Mouse (Mus musculus): ENCODE data around the gene Mphosph6.
A peak's percentile ranks its signal among the peaks of the same experiment; 100 is the strongest.

Mphosph6 gene

DNA sequence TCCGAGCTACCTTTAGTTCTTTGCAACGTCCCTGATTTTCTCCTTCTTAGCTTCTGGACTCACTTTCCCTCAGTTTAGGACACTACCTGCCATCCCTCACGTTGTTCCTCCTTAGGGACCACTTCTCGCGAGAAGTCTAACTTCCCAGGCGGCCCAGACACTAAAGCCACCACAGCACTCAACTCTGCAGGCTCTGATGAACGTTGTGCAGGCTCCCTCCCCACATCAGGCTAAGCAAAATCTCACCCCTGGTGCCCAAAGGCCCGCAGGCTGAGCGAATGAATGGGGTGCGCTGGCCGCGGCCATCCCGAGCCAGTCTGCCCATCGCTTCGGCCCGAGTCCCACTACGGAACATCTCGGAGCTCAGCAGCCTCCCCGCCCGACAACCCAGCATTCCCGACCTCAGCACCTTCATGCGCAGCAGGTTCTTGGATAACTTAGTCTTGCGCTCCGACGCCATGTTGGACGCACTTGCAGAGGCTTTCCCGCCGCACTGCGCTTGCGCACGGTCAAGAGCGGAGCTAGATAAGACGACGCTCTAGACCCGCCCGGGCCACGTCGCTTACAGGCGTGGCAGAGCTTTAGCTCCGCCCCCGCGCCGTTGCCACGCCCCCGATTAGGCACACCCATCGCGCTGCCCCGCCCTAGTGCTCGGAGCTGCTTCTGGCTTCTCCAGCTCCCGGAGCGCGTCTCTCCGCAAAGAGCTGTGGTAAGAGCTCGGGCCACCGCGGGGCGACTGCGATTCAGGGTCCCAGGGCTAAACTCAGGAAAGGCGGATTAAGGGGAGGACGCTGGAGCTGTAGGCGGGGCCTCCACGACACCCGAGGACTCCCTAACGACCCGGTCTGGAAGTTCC, at the start of gene Mphosph6:
Gene Mphosph6, minus strand, starts transcription at position 501 of the 856 bp plus-strand sequence.
- DNase-seq: peak; percentile 94

- no peak for DNase-seq
Observed at GRCm38 (mm10) chr8:117850420-117850819, 48.7 kb upstream of the Mphosph6 start.

DNA sequence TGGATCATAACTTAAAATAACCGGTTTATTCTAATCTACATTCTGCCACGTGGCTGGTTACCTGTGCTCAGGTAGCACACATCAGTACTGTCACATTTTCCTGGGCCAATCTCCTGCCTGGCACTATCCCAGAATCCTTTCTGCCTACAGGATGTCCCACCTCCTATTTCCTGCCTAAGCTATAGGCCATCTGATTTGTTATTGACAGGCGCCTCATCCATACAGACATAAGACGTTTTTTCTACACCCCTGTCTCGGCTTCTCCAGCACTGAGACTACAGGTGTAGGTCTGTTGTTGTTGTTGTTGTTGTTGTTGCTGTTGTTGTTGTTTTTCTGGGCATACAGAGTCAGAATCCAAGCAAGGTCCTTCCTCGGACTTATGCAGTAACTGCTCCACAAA, 46.1 kb upstream of the Mphosph6 start:
- no peak for DNase-seq

DNA sequence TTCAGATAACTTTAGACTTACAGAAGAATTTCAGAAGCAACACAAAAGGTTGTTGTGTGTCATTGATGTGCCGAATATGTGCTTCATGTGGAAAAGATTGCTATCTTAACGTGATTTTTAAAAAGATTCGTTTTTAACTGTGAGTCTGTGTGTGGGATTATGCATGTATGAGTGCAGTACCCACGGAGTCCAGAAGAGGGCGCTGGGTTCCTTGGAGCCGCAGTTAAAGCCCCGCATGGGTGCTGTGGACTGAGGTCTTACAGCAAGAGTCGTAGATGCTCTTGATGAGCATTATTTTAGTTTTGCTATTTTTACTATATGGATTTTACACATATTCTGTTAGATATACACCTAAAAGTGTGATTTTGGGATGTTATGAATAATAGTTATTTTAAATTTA, 42.0 kb upstream of the Mphosph6 start:
- DNase-seq: no peak

GRCm38 (mm10) chr8:117813524-117813923, 11.8 kb upstream of the Mphosph6 start:
- no peak for DNase-seq

- no peak for DNase-seq
Observed at GRCm38 (mm10) chr8:117810676-117811075, 8.9 kb upstream of the Mphosph6 start.

DNA sequence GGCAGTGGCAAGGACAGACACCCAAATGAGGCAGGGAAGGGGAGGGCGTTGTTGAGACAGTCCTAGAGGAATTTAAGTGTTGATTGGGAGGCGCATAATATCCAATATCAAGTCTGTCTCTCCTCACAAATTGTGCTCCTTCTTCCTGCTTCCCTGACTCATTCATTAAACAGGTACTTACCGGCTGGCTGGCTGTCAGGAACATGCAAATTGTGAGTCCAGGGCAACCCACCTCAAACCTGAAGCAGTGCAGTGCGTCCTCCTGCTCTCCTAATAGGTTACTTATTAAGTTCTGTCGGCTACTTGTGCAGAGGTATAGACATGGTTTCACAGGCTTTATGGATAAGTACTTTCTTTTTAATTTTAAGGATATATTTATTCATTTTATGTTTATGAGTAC, 3.7 kb upstream of the Mphosph6 start:
- no peak for DNase-seq

GRCm38 (mm10) chr8:117802299-117802689, 551 bp upstream of the Mphosph6 start:
- DNase-seq: no peak

DNA sequence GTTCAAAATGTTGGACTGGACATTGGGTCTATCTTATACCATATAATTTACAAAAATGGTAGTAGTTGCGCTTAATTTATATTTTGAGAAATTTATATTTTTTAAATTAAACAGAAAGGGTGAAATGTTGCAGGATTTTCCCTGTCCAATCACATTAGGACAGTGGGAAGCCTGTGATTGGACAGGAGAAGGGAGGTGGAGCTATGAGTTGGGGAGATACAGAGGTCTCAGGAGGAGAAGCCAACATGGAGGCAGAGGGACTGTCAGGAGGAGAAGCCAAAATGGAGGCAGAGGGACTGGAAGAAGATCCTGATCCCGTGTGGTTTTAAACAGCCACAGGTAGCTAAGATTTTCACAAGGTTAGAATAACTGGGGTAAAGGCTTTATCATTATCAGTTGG, 3.7 kb downstream of the Mphosph6 start:
- DNase-seq: no peak

DNA sequence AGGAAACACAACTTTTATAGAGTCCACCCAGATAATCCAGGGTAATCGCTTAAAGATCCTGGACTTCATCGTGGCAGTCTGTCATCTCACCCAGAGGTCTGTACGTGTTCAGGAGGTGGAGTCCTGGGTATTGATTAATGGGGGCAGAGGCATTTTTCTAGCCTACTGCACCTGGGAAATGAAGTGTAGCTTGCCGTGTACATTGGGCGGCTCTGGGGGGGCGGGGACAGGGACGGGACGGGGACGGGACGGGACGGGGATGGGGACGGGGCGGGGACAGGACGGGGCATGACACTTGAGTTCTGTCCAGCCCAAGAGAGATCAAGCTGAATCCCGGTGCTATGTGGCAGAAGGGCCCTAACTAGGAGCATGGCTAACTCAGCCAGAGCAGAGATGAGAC, 5.3 kb downstream of the Mphosph6 start:
- DNase-seq: no peak

GRCm38 (mm10) chr8:117794581-117794980, 7.2 kb downstream of the Mphosph6 start:
- DNase-seq: peak; percentile 48

DNA sequence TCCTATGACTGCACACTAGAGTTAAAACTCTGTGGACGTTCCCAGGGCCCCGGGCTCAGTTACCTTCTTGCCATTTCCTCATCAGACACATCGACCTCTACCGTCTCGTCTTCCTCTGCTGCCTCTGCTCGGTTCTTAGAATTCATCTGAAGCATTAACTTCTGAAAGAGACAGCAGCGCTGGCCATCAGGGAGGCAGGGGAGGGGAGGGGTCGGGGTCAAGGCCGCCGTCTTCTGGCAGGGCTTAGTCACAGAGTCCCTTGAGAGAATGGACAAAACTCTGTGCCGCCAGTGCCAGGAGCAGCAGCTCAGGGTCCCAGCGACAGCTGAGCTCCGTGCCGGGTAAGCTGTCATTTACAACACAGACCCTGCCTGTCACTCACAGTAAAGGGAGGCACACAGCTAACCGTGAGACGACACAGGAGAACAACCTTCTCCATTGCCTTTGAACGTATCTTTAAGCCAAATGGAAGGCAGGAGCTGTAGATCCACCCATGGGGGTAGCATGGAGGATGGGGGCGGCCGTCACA, 9.1 kb downstream of the Mphosph6 start:
- no peak for DNase-seq

GRCm38 (mm10) chr8:117786428-117786827, 15.3 kb downstream of the Mphosph6 start:
- DNase-seq: no peak

DNA sequence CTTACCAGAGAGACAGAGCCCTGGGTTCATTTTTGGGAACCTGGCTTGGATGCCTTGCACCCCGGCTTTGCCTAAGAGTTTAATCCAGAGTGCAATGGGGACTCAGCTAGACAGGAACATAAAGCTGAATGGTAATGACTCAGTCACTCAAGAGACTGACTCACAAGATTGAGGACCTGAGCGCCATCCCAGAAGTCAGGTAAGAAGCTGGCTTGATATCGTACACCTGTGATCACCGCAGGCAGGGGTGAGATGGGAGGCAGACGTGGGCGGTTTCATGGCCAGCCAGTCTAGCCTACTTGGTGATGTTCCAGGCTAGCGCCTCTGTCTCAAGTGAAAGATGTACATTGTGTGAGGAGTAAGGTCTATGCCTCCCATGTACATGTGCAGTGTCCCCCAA, 18.7 kb downstream of the Mphosph6 start:
- DNase-seq: no peak

GRCm38 (mm10) chr8:117781375-117782129, 20.2 kb downstream of the Mphosph6 start:
- DNase-seq: no peak

- no peak for DNase-seq
Observed at GRCm38 (mm10) chr8:117779344-117779743, 22.4 kb downstream of the Mphosph6 start.

GRCm38 (mm10) chr8:117778531-117779322, 23.0 kb downstream of the Mphosph6 start:
- DNase-seq: no peak

- DNase-seq: no peak
Observed at GRCm38 (mm10) chr8:117776075-117776474, 25.7 kb downstream of the Mphosph6 start.

DNA sequence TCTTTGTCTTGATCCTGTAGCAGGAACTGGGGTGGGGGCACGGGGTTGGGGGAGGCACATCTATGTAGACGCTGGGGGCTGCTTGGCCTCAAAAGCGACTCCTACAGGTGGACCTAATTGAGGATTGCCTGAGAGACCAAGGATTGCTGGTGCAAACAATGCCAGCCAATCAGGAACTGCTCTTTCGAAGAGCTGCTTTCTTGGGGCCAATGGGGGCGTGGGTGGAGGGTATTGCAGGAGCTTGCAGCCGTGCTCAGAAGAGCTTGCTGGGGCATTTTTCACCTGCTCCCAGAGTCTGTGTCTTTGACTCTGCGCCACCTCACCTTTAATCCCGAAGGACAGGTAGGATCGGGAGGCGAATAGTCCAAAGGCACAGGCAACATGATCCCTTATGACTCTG, 26.1 kb downstream of the Mphosph6 start:
- no peak for DNase-seq

DNA sequence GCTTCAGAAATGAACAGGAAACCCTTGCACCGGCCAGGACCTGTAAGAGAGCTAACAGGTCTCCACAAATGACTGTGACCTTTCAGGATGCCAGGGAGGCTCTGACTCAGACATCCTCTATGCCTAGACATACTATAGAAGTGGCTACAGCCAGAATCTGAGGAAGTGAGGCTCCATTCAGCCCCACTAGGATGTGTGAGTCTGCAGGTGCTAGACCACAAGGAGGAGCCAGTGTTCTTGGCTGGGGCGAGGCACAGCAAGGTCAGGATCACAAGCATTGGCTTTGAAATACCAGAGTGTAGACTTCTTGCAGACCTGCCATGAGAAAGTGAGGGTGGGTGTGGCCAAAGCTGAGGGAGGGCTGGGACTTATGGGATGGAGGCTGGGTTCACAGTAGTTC, 29.1 kb downstream of the Mphosph6 start:
- no peak for DNase-seq

- DNase-seq: no peak
Observed at GRCm38 (mm10) chr8:117772126-117772525, 29.6 kb downstream of the Mphosph6 start.

DNA sequence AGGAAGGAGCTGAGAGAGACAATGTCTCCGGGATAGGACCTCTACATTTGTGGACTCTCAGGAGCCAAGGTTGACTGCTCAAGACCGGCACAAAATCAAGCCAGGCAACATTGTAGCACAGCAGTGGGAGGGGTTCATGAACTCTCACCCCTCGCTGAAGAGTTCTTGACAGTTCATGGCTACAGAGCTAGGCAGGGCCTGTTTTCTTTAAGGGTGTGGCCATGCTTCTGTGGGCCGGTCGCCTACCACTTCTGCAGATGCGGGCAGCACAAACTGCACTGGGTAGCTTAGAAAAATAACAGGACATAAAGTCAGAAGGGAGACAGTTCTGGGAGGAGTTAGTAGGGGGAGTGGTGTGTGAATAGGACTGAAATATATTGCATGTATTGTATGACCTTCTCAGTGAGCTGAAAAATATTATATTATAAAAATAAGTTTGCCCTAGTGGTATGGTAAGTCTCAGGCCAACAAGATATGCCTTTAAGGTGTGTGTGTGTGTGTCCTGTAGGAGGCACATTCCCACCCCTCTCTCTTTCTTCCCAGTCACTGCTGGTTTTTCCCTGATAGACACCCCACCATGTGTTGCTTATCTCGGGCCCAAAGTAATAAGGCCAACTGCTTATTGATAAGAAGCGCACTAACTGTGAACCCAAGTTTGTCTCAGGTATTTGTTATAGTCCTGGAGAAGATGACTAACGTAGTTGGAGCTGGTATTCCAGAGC, 30.5 kb downstream of the Mphosph6 start:
- DNase-seq: no peak

Data from cerebellum, adult 11 months (tissue).